Mouse (Mus musculus) adrenal gland, postnatal 10 days (tissue): ENCODE results near the gene Fn1. TPM values are rescaled to one million over a fixed set of nuclear protein-coding genes. Genes with fewer than 3 reads are reported as not detected.

Experiments
- total RNA-seq, 2 experiments: library from RNA; stranded (reverse); gene quantifications; 2 replicates each; pipeline ENCODE4 v1.2.3; 2021

Fn1 gene
- total RNA-seq, 2 experiments from 2014 or later, result 329 to 502 TPM

Other genes with a start within 250 kb of the Fn1 start
- under 1 TPM in 1 of 2 experiments, not detected in 1; 0.03 TPM for gene Abca12, start 238.3 kb downstream of the Fn1 start, total RNA-seq
- 10 to 100 TPM; 43.6 to 48.1 TPM for gene Atic, start 96.0 kb downstream of the Fn1 start, total RNA-seq